Mouse (Mus musculus) embryonic facial prominence, embryonic 11.5 days (tissue): ENCODE results near the gene Eif2d. TPM values are rescaled to one million over a fixed set of nuclear protein-coding genes. Genes with fewer than 3 reads are reported as not detected.

ENCODE experiments used
- ATAC-seq: fragments of 200-750 bp; cut with Nextera tagmentation; replicated peaks from 2 replicates; pipeline ENCODE4 v1.8.0; 2017; ENCODE audit warnings: low read depth; ENCODE audit not compliant: insufficient number of reproducible peaks, low FRiP score, low TSS enrichment
- DNase-seq: peaks from one replicate; pipeline ENCODE4 v3.0.0-alpha.2; 2015; ENCODE audit warnings: low spot score
- H3K27ac ChIP-seq: fragments of 300-500 bp; sonication (generic); replicated peaks from 2 replicates; pipeline ENCODE4 v1.5.1; 2014; ENCODE audit warnings: mild to moderate bottlenecking, low read depth, low read length, control low read depth
- H3K27me3 ChIP-seq: fragments of 300-500 bp; sonication (generic); 2 replicates; pipeline ENCODE4 v1.6.1; 2014; ENCODE audit warnings: mild to moderate bottlenecking, low read length, moderate library complexity, mixed read lengths; ENCODE audit not compliant: control insufficient read depth, insufficient read depth
- H3K36me3 ChIP-seq: fragments of 300-500 bp; sonication (generic); replicated peaks from 2 replicates; pipeline ENCODE4 v1.6.1; 2014; ENCODE audit warnings: low read depth, mild to moderate bottlenecking, low read length, moderate library complexity, mixed read lengths; ENCODE audit not compliant: control insufficient read depth, insufficient read depth
- H3K4me1 ChIP-seq: fragments of 300-500 bp; sonication (generic); 2 replicates; pipeline ENCODE4 v1.6.1; 2014; ENCODE audit warnings: low read length, mixed read lengths; ENCODE audit not compliant: control insufficient read depth, insufficient read depth
- H3K4me2 ChIP-seq: fragments of 300-500 bp; sonication (generic); 2 replicates; pipeline ENCODE4 v1.6.1; 2014; ENCODE audit warnings: low read depth, mild to moderate bottlenecking, control low read depth, low read length, moderate library complexity
- H3K4me3 ChIP-seq: fragments of 300-500 bp; sonication (generic); 2 replicates; pipeline ENCODE4 v1.5.1; 2014; ENCODE audit warnings: low read depth, low read length, control low read depth
- H3K9ac ChIP-seq: fragments of 300-500 bp; sonication (generic); replicated peaks from 2 replicates; pipeline ENCODE4 v1.6.1; 2014; ENCODE audit warnings: mild to moderate bottlenecking, control low read depth, low read length
- H3K9me3 ChIP-seq: fragments of 300-500 bp; sonication (generic); replicated peaks from 2 replicates; pipeline ENCODE4 v1.6.1; 2016; ENCODE audit warnings: mild to moderate bottlenecking, low read length, inconsistent platforms, mixed read lengths; ENCODE audit not compliant: control insufficient read depth
- WGBS: fragments of 180-500 bp; shearing (Covaris S2); extraction: QIAGEN DNeasy Blood & Tissue Kit; methylation state at CpG from one replicate; pipeline ENCODE4 v1.1.7; 2014; 5-methylcytosine and 5-hydroxymethylcytosine counted together
- polyA plus RNA-seq: library from polyadenylated mRNA; unstranded; fragments of >200 nt; fragmentation: Nextera tagmentation; extraction: Ambion mirVana; gene quantifications from 2 replicates; pipeline ENCODE4 v1.2.1, GENCODE M21; 2014

Gene Eif2d
- polyA plus RNA-seq, 1 experiment from 2014 or later: 63.6 TPM

DNA sequence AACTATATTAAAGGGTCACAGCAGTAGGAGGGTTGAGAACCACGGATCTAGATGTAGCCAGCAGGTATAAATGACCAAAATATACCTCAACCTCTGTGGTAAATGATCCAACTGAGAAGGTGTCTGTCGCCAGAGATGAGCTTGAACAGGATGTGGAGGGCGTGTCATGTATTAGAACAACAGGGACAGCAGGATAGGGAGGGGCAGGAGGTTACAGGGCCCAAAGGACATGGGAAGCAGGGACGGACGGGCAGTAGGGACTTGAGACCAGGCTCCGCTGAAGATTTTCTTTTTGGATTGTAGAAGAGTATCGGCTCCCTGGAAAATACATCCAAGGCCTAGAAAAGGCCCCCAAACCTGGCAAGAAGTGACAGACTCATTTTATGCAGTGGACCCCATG, 20.0 kb downstream of the Eif2d start:
- no peaks in the 10 kb centered on the region for H3K9me3 ChIP-seq
- DNase-seq: no peak
- 83% methylated on average over 7 of the region's 7 CpGs for WGBS
- no peak overlapping the region for H3K4me2 ChIP-seq
- no peaks in the 10 kb centered on the region for H3K27me3 ChIP-seq
- ATAC-seq: no peak
- H3K4me1 ChIP-seq: no peaks in the 10 kb centered on the region
- H3K36me3 ChIP-seq: peaks cover 15% of the 10 kb centered on the region
- no peak overlapping the region for H3K4me3 ChIP-seq
- H3K27ac ChIP-seq: no peak overlapping the region
- H3K9ac ChIP-seq: no peak overlapping the region

DNA sequence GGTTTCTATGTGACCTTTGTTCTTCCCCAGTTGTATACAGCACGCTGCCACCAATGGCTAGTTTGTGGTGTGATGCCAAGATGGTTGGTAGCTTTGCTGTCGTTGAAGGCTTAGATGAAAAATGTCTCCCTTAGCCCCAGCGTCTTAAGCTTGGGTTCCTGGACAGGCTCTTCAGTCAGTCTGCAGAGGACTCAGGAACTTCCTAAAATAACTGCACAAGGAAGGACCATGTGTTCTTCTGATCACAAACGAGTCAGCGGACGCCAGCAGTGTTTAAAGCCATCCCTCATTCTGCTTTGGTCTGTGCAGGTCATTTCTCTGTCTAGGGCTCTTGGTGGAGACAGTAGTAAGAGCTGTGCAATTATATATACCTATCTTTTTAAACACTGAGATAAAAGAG, 20.8 kb downstream of the Eif2d start:
- WGBS: 92% methylated on average over 6 of the region's 6 CpGs
- H3K4me3 ChIP-seq: no peak overlapping the region
- DNase-seq: no peak
- no peak overlapping the region for H3K27ac ChIP-seq
- H3K36me3 ChIP-seq: peaks cover 8% of the 10 kb centered on the region
- ATAC-seq: no peak
- H3K9ac ChIP-seq: no peak overlapping the region
- no peaks in the 10 kb centered on the region for H3K9me3 ChIP-seq
- no peaks in the 10 kb centered on the region for H3K27me3 ChIP-seq
- no peaks in the 10 kb centered on the region for H3K4me1 ChIP-seq
- H3K4me2 ChIP-seq: no peak overlapping the region

DNA sequence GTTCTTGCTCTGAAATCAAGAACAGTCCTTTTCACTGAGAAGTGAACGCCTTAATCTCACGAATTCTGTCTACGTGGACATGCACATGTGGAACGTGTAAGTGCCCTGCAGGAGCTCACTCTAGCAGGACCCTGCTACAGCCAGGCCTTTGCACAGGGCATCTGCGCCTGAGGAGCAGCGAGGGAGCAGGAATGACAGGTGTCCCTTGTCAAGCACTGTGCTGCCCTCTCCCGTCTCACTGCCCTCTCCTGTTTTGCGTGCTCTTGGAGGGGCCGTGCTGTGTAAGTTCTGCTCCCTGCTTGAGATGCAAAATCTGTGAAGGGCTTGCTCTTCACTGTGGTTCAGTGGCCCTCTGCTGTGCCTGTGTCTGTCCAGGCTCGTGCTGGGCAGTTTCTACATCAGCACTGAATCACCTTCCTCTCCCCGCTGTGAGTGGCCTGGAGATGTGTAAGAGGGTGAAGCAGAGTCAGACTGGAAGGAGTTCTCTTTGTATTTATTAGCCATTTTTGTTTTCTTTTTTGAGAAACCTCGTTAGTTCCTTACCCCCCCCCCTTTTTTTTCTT, 21.4 kb downstream of the Eif2d start:
- Histone ChIP-seq H3K4me3 (no peak overlapping the region), H3K4me1 (no peaks in the 10 kb centered on the region), H3K27me3 (no peaks in the 10 kb centered on the region), H3K4me2 (no peak overlapping the region), H3K9ac (no peak overlapping the region), H3K27ac (no peak overlapping the region), H3K36me3 (peaks cover 8% of the 10 kb centered on the region), H3K9me3 (no peaks in the 10 kb centered on the region)
- no peak for DNase-seq
- WGBS: 92% methylated on average over 12 of the region's 12 CpGs
- ATAC-seq: no peak

DNA sequence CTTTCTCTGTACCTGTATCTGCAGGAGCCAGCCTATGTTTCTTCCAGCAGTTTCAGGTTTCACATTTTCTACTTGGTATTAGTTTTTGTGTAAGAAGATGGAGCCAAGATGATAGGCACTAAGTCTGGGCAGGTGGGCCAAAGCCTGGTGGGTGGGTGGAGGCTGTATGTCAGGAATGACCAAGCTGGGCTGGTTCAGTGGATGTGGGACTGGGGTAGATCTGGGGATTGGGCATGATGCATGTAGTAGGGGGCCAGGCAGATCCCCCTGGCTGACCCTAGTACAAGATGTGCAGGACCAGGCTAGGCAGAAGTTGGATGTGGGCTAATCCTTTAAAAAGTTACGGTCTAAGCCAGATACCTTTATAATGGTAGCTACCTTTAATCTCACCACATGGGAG, 22.2 kb downstream of the Eif2d start:
- DNase-seq: no peak
- Histone ChIP-seq H3K4me1 (no peaks in the 10 kb centered on the region), H3K9ac (no peak overlapping the region), H3K36me3 (peaks cover 8% of the 10 kb centered on the region), H3K27me3 (no peaks in the 10 kb centered on the region), H3K9me3 (no peaks in the 10 kb centered on the region), H3K4me3 (no peak overlapping the region), H3K4me2 (no peak overlapping the region), H3K27ac (no peak overlapping the region)
- ATAC-seq: no peak
- WGBS: 100% methylated on average over 1 of the region's 1 CpGs

DNA sequence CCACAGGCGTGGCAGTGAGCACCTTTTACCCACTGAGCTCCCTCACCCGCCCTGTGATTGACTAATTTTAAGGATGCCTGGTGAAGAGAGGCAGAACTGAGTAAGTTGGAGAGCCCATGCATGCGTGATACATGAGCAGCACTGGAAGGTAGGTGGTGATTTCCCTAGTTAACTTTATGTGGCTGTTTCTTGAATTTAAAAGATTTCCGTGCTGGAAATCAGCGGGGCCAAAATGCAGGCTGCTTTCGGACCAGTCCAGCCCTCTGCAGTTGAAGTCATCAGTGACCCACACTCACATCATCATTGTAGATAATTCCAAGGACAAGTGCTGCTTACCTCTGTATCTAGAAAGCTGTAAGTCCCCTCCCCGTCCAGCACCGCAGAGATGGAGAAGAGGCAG, 22.8 kb downstream of the Eif2d start:
- Histone ChIP-seq H3K27me3 (no peaks in the 10 kb centered on the region), H3K4me1 (no peaks in the 10 kb centered on the region), H3K27ac (no peak overlapping the region), H3K36me3 (peaks cover 8% of the 10 kb centered on the region), H3K4me3 (no peak overlapping the region), H3K9me3 (no peaks in the 10 kb centered on the region), H3K4me2 (no peak overlapping the region), H3K9ac (no peak overlapping the region)
- ATAC-seq (no peak), DNase-seq (no peak)
- 96% methylated on average over 8 of the region's 8 CpGs for WGBS

DNA sequence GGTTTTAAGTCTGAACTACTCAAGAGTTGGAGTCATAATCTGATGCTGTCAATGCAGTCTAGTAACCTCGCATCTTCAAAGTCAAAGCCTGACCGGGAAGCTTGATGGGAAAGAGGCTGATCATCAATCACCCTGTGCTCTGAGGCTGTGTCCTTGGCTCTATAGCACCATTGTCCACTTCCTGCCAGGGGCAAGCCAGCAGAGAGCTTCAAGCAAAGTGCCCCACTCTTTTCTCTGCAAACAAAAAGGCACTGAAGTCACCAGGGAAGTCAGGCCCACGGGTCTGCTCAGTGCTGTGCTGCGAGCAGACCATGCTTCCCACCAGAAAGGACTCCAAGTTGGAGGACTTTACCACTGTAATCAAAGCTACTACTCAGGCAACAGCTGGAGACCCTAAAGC, 24.3 kb downstream of the Eif2d start:
- Histone ChIP-seq H3K27ac (no peak overlapping the region), H3K9ac (no peak overlapping the region), H3K36me3 (peaks cover 4% of the 10 kb centered on the region), H3K4me2 (no peak overlapping the region), H3K9me3 (no peaks in the 10 kb centered on the region), H3K4me3 (no peak overlapping the region), H3K4me1 (no peaks in the 10 kb centered on the region), H3K27me3 (no peaks in the 10 kb centered on the region)
- ATAC-seq: no peak
- DNase-seq: no peak
- 72% methylated on average over 4 of the region's 4 CpGs for WGBS

DNA sequence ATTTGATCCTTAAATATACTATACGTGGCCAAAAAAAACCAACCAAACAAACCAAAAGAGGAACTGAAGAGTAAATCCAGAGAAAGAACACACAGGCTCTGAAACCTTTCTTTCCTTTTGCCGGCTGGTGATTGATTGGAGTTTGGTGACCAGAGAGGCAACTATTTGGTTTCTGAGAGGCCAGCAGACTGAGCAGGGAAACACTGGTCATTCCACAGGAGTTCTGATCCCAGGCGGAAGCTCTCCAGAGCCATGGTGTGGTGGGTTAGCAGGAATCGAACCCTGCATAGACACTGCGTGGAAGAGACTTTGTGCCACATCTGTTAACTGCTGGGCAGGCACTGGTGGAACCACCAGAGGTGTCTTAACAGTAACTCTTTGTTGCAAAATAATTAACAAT, 25.1 kb downstream of the Eif2d start:
- H3K4me1 ChIP-seq: no peaks in the 10 kb centered on the region
- H3K36me3 ChIP-seq: peaks cover 4% of the 10 kb centered on the region
- 69% methylated on average over 5 of the region's 5 CpGs for WGBS
- H3K4me2 ChIP-seq: no peak overlapping the region
- ATAC-seq (no peak), DNase-seq (no peak)
- no peak overlapping the region for H3K9ac ChIP-seq
- no peaks in the 10 kb centered on the region for H3K27me3 ChIP-seq
- H3K4me3 ChIP-seq: no peak overlapping the region
- H3K9me3 ChIP-seq: no peaks in the 10 kb centered on the region
- H3K27ac ChIP-seq: no peak overlapping the region

DNA sequence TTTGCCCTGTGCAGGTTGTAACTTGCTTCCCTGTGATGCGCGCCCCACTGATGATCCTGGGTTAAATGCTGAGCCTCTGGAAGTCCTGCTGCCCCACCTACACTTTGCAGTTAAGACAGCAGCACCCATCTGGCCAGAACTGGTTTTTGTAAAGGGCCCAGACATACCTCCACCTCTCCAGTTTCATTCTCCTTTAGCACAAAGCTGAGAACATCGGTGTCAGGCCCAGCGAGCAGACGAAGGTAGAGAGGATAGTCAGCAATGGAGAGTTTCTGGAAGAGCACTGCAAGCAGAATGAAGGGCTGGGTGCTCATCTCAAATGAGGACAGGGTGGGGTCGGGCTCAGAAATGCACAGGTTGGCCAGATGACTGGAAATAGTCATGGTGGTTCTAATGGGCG, 27.4 kb downstream of the Eif2d start:
- ATAC-seq: no peak
- H3K27me3 ChIP-seq: no peaks in the 10 kb centered on the region
- H3K36me3 ChIP-seq: no peaks in the 10 kb centered on the region; the same call in none of the 2 replicates
- no peaks in the 10 kb centered on the region for H3K4me1 ChIP-seq
- H3K4me2 ChIP-seq: no peak overlapping the region
- 97% methylated on average over 7 of the region's 7 CpGs for WGBS
- no peak overlapping the region for H3K4me3 ChIP-seq
- no peak overlapping the region for H3K9ac ChIP-seq
- H3K27ac ChIP-seq: no peak overlapping the region
- no peaks in the 10 kb centered on the region for H3K9me3 ChIP-seq
- DNase-seq: no peak
